Mouse (Mus musculus): ENCODE results near the gene Muc3a.

The Muc3a gene

DNA sequence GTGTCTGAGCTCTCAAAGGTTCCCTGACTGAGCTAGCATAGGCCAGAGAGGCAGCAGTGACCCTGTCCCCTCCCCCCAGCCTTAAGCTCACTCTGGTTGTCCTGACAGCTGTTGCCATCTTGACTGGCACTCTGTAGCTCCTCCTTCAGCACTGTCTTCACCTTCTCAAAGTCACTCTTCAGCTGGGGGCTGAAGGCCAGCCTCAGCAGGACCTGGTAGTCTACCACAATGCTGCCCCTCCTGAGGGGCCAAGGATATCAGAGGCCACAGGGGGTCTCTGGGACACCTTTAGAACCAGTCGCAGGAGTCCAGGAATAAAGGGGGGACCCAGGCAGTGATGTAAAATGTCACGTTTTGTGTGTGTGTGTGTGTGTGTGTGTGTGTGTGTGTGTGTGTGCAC lies at the start of gene Muc3a:
Gene Muc3a (minus strand): TSS at position 101 of the 400 bp plus-strand sequence.
- DNase-seq (ENCODE audit: low spot score) = no peak

DNA sequence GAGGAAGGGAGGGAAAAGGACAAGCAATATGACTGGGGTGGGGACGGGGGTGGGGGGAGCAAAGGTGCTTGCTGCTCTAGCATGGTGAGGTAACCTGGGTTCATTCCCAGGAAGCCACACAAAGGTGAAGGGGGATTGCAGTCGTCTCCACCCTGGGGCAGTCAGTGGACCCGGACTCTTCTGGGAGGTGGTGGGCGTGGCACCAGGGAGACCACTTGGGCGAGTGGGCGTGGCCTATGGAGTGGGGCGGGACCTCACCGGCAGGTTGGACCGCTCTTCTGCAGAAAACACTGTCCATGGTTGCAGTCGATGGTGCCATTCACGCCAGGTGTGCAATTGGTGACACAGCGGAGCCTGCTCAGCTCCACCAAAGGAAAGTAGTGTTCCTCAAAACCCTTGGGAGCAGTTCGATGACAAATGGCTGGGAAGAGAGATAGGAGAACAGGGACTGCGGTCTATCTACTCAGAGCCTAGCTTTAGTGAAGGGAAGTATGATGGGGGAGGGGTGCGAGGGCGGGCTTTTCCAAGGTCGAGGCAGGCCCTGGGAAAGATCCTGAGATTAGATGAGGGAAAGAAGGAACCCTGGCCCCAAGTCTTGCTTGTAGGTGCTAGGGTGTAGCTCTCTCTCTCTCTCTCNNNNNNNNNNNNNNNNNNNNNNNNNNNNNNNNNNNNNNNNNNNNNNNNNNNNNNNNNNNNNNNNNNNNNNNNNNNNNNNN lies 917 bp downstream of the Muc3a start:
- DNase-seq (ENCODE audit: low spot score) = no peak

DNA sequence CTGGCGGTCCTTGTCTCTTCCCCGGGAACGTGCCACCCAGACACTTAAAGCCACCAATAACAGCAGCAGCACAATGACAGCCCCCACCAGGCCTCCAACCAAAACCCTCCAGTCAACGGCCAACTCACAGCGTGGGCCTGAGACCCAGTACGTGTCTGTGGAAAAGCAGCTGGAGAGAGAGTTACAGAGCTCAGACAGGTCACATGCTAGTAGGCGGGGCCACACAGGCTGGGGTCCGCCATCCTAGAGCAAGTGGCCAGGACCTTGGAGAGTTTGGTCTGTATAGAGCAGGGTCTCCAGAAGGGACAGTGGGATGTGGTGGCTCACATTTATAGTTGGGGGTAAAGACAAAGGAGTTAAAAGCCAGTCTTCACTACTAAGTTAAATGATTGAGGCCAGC lies 1.5 kb downstream of the Muc3a start:
- DNase-seq (ENCODE audit: low spot score) = no peak

DNA sequence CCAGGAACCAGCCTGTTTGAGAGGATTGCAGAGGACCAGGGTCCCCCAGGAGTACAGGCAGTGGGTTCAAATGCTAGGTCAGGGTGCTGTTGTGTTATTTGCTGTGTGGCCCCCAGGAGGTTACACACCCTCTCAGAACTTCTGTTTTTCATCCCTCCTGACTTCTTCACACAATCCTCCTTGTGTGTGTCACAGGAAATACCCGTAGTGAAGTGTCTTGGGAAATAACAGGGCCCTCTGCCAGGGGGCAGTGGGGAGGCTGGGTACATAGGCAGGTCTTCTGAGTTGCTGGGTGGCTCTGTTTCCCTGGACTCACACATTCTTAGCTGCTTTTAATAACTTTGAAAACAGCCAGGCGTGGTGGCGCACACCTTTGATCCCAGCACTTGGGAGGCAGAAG lies 6.9 kb downstream of the Muc3a start:
- DNase-seq (ENCODE audit: low spot score) = no peak

DNA sequence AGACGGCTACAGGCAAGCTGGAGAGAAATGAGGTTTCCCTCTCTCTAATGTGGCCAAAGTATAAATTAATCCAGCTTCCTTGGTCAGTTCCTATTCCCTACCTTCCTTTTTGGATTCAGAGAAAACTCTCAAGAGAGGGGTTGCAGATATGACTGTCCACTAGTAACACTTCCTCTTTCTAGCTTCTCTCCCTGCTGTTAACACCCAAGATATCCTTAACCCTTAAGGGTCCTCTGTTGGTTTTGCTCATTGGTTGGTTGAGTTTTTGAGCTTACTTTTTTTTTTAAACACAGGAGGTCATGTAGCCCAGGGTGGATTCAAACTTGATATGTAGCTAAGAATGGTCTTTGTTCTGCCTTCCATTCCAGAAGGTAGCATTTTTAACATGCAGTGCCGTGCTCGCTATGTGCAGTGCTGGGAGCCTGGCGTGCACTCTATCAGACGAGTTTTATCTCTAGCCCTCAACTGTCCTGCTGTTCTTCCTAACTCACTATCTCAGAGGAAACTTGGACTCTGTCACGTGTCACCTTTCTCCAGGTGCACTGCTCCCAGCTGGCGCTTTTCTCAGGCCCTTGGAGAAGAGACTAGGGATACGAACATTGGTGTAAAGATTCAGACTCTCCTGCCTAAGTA lies 17.6 kb downstream of the Muc3a start:
- no peak for DNase-seq (ENCODE audit: low spot score)

DNA sequence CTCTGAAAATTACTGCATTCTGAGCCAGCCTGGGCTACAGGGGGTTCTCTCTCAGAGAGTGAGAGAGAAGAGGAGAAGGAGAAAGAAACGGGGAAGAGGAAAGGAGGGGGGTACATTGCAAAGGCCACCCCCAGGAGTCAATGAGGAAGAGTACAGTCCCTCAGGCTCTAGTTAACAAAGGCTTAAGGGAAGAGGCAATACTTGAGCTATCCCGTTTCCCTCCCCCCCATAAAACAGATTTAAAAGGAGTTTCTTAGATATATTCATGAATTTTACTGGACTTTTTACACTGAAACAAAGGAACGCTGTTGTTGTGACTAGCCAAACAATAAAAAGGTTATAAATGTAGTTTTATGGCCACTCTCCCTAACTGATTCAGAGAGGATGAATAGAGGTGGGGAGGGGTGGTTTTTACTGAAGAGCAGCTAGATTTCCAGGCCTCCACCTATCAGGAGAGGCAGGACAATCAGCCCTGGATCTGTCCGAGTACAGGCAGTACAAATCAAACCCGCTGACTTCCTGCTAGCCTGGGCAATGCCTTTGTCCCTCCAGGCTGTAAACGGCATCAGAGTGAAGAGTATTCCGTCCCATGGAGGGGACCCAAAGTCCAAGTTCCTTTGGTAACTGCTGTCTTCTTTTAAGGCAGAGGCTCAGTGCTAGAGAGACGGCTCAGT lies 18.8 kb downstream of the Muc3a start:
- no peak for DNase-seq (ENCODE audit: low spot score)

DNA sequence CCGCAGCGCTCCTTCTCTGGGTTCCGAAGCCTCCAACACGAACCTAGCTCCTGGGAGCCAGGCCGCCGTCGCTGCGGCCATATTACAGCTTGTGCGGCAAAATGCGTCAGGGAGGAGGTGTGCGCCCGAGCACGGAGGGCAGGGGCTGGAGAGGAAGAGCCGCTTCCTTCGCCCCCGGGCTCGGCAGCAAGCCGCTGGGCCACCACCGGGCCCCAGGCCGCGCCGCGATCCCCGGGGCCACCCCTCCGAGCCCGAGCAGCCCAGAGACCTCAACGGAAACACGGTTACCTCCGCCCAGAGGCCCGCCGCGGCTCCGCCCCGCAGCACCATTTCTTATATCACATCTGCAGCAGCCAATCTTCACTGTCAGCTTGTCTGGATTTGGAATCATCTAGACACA lies 22.9 kb downstream of the Muc3a start:
- DNase-seq (ENCODE audit: low spot score) = no peak

DNA sequence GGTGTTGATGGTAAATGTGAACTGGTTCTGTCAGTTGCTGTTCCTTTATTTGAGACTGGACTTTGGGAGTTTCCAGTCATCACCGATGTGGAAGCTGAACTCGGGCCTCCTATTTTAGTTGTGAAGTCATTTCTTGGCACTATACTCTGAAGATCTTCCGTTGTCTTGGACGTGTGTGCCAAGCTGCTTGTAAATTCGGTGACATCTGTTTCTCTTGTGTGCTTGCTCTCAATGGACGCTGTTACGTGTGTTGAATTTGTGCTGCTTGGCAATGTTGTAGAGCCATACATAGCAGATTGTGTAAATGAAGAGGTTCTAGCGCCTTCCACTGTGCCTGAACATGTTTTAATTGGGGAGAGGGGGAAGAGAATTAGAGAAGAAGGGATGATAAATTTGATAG lies 26.8 kb downstream of the Muc3a start:
- no peak for DNase-seq (ENCODE audit: low spot score)

DNA sequence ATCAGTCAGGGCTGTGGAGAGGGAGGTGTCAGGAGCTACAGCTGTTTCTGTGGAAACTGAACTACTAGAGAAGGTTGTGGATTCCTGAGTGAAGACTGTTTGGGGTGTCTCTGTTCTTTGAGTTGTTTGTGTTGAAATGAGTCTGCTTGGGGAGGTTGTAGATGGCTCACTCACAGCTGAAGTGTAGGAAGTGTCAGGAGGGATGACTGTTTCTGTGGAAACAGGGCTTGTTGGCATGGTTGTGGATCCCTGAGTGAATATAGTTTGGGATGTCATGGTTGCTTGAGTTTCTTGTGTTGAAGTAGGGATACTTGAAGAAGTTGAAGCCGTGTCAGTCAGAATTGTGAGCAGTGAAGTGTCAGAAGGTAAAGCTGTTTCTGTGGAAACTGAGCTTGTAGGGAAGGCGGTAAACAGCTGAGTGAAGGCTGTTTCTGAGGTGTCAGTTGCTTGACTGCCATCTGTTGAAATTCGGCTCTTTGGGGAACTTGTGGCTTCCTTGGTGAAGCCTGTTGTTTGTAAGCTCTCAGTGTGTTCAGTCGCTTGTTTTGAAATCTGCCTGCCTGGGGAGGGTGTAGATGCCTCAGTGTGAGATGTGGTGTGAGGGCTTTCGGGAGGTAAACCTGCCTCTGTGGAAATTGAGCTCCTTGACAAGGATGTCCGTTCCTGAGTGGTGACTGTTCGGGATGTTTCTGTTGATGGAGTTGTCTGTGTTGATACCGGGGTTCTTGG lies 32.4 kb downstream of the Muc3a start:
- DNase-seq (ENCODE audit: low spot score) = peak; percentile 19

DNA sequence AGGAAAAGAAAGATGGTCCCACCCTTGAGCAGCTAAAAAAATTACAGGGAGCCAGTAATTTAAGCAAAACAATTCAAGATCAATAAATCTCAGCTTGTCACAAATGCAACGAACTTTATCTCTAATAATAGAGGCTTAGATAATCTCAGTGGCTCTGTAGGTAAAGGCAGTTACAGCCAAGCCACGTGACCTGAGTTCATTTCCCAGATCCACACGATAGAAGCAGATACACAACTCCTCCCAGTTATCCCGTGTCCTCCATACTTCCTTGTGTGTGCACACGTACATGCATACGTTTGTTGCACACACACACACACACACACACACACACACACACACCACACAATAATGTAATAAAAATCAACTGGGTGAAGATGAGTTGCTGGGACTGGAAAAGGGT lies 38.2 kb downstream of the Muc3a start:
- DNase-seq (ENCODE audit: low spot score) = no peak

DNA sequence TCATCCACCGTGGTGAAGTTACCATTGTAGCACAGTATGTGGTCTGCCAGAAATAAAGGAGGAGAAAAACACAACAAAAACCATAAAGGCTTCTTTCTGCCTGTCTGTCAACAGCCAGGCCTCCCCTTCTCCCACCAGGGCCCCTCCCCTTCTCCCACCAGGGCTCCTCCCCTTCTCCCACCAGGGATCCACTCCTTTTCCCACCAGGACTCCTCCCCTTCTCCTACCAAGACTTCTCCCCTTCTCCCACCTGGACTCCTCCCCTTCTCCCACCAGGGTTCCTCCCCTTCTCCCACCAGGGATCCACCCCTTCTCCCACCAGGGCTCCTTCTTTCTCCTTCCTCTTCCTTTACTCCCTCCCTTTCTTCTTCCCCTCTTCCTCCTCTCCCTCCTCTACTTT lies 39.6 kb downstream of the Muc3a start:
- DNase-seq (ENCODE audit: low spot score) = no peak

DNA sequence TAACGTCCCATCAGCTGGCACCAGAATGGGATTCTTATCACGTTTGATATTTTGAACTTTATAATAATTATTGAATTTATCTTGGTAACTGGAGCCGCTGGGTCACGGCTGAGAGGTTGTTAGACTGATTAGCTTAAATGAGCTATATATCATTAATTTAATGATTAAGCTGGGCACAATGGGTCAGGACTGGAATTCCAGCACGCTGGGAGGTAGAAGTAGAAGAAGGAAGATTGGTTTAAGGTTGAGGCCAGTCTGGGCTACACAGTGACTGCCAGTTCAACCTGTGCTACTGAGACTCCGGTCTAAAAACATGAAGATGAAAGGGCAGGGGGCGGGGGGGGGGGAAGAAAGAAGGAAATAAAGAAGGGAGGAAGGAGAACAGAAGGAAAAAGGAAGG lies 40.7 kb downstream of the Muc3a start:
- DNase-seq (ENCODE audit: low spot score) = no peak

DNA sequence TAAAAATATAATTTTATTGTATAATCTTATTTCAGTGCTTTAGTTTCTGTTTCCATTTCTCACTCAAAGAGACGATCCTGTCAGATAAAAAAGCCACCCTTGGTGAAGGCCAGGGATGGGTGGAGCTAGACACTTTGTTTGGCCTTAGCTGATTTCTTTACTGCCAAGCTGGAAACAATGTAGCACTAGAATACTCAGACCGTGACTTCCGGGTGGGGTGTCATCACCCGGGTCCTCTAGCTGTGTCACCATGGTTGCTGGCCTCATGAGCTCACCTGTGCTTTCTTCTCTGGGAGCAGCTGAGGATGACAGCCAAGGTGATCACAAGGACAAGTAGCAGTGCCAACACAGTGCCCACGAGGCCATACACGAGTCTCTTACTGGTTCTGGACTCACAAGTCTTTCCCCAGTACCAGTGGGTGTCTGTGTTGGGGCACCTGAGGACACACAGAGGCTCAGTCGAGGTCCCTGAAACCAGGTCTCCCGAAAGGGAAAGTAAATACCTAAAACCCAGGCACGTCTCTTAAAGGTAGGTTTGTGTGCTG lies 41.3 kb downstream of the Muc3a start:
- no peak for DNase-seq (ENCODE audit: low spot score)

DNA sequence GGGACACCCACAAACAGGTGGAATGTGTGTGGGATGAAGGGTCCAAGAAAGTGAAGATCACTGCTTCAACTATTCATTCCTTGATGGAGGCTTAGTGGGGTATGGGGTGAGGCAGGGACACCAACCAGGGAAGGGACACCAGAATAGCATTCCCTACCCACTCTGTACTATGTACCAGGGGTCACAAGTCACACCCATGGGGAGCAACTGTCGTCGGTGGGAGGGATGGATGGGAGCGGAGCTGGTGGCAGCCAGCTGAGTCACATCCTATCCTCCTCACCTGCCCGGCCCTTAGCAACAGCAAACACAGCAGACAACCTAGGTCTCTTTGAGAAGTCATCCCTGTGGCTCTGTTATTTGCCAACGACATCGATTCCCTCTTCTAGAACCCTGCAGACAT lies 44.6 kb downstream of the Muc3a start:
- DNase-seq (ENCODE audit: low spot score) = no peak

DNA sequence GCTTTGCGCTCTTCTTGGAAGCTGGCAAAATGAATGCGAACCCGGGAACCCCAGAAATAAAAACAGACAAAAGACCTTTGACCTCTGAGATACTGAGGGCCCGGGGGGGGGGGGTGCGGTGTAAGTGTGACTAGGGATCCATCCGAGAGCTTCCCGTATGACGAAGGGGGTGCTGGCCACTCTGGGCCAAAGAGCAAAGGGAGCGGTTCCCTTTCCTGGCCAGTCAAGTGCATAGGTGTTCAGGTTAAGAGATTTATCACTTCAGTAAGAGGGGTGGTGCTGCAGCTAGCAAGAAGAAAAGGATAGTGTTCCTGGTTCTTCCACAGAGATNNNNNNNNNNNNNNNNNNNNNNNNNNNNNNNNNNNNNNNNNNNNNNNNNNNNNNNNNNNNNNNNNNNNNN lies 46.2 kb downstream of the Muc3a start:
- no peak for DNase-seq (ENCODE audit: low spot score)

DNA sequence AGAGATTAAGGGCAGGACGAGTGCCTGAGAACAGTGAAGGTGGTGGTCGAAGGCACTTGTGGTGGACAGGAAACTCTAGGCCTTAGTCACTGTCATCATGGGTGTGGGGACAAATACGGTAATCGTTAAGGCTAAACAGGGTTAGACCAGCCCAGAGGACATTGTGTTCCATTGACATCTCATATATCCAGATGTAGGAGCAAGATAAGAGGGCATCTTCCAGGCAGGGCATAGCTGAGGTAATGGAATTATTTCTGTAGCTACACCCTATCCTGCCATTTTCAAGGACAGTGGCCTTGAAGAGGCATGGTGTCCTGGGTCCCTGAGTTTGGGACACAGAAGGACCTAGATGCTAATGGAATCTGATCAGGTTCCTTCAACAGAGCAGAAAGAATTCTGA lies 50.3 kb downstream of the Muc3a start:
- no peak for DNase-seq (ENCODE audit: low spot score)

DNA sequence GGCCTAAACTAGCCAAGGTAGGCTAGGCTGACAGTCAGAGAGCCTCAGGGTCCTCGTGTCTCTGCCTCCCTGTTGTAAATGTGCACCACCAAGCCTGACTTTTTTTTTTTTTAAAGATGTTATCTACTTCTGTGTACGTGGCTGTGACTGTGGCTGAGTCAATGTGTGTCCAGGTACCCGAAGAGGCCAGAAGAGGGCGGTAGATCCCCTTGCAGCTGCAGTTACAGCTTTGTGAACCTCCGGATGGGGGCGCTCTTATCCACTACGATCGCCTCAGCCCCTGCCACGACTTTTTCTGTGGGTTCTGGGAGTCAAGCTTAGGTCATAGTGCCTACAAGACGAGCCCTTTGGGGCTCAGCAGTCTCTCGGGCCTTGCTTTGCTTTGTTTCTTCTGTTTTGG lies 52.7 kb downstream of the Muc3a start:
- DNase-seq (ENCODE audit: low spot score) = peak; percentile 44
